Mouse (Mus musculus) megakaryocyte, embryonic 14.5 days (primary cell): Measurements from ENCODE around the gene Ttc9.

Experiments
- FLI1 ChIP-seq: IDR thresholded peaks from 2 replicates; pipeline ENCODE4 v1.6.1; 2012; ENCODE audit warnings: low read length, inconsistent platforms, mixed read lengths
- GATA1 ChIP-seq: IDR thresholded peaks from 3 replicates; pipeline ENCODE4 v1.6.1; 2012; ENCODE audit warnings: mixed read lengths, low read length, inconsistent platforms, borderline replicate concordance

GRCm38 (mm10) chr12:81691177-81691730 lies 60.2 kb downstream of the Ttc9 start:
- no peak for TF ChIP-seq FLI1
- no peak for TF ChIP-seq GATA1
